Mouse (Mus musculus): ENCODE results near the gene Csnk1g2. TPM values are rescaled to one million over a fixed set of nuclear protein-coding genes. Genes with fewer than 3 reads are reported as not detected.
A peak's percentile ranks its signal among the peaks of the same experiment; 100 is the strongest.

Csnk1g2 gene
- total RNA-seq (2017): 184 and 239 TPM in 2 replicates

- no peak for ATAC-seq (replicated peaks in 1 of 2; ENCODE audit: insufficient read depth in 1 of 2, low FRiP score in 2 of 2, low TSS enrichment in 1 of 2, low read depth in 1 of 2, poor library complexity in 2 of 2, severe bottlenecking in 2 of 2)
Observed at GRCm38 (mm10) chr10:80622661-80623456, at the start of gene Csnk1g2. Gene Csnk1g2, plus strand, starts transcription at chr10:80622838.

GRCm38 (mm10) chr10:80573944-80574343 is 48.7 kb upstream of the Csnk1g2 start:
- ATAC-seq (replicated peaks in 1 of 2; ENCODE audit: insufficient read depth in 1 of 2, low FRiP score in 2 of 2, low TSS enrichment in 1 of 2, low read depth in 1 of 2, poor library complexity in 2 of 2, severe bottlenecking in 2 of 2): no peak

GRCm38 (mm10) chr10:80574896-80575295 is 47.7 kb upstream of the Csnk1g2 start:
- ATAC-seq (replicated peaks in 1 of 2; ENCODE audit: insufficient read depth in 1 of 2, low FRiP score in 2 of 2, low TSS enrichment in 1 of 2, low read depth in 1 of 2, poor library complexity in 2 of 2, severe bottlenecking in 2 of 2): no peak

GRCm38 (mm10) chr10:80575925-80576324 is 46.7 kb upstream of the Csnk1g2 start:
- no peak for ATAC-seq (replicated peaks in 1 of 2; ENCODE audit: insufficient read depth in 1 of 2, low FRiP score in 2 of 2, low TSS enrichment in 1 of 2, low read depth in 1 of 2, poor library complexity in 2 of 2, severe bottlenecking in 2 of 2)

- no peak for ATAC-seq (replicated peaks in 1 of 2; ENCODE audit: insufficient read depth in 1 of 2, low FRiP score in 2 of 2, low TSS enrichment in 1 of 2, low read depth in 1 of 2, poor library complexity in 2 of 2, severe bottlenecking in 2 of 2)
Observed at GRCm38 (mm10) chr10:80576351-80577194, 46.1 kb upstream of the Csnk1g2 start.

GRCm38 (mm10) chr10:80577195-80578130 is 45.2 kb upstream of the Csnk1g2 start, which contains the start of gene Klf16:
Gene Klf16, minus strand, starts transcription at chr10:80577321.
- ATAC-seq (replicated peaks in 1 of 2; ENCODE audit: insufficient read depth in 1 of 2, low FRiP score in 2 of 2, low TSS enrichment in 1 of 2, low read depth in 1 of 2, poor library complexity in 2 of 2, severe bottlenecking in 2 of 2): peak; percentile 60 to 70

GRCm38 (mm10) chr10:80578131-80578750 is 44.4 kb upstream of the Csnk1g2 start:
- ATAC-seq (replicated peaks in 1 of 2; ENCODE audit: insufficient read depth in 1 of 2, low FRiP score in 2 of 2, low TSS enrichment in 1 of 2, low read depth in 1 of 2, poor library complexity in 2 of 2, severe bottlenecking in 2 of 2): peak; percentile 65 to 75

- ATAC-seq (replicated peaks in 1 of 2; ENCODE audit: insufficient read depth in 1 of 2, low FRiP score in 2 of 2, low TSS enrichment in 1 of 2, low read depth in 1 of 2, poor library complexity in 2 of 2, severe bottlenecking in 2 of 2): peak; percentile 26 to 57; a peak in 3 of 4 replicates
Observed at GRCm38 (mm10) chr10:80578911-80579310, 43.7 kb upstream of the Csnk1g2 start.

GRCm38 (mm10) chr10:80583047-80583446 is 39.6 kb upstream of the Csnk1g2 start:
- ATAC-seq (replicated peaks in 1 of 2; ENCODE audit: insufficient read depth in 1 of 2, low FRiP score in 2 of 2, low TSS enrichment in 1 of 2, low read depth in 1 of 2, poor library complexity in 2 of 2, severe bottlenecking in 2 of 2): no peak

GRCm38 (mm10) chr10:80584045-80584488 is 38.6 kb upstream of the Csnk1g2 start:
- no peak for ATAC-seq (replicated peaks in 1 of 2; ENCODE audit: insufficient read depth in 1 of 2, low FRiP score in 2 of 2, low TSS enrichment in 1 of 2, low read depth in 1 of 2, poor library complexity in 2 of 2, severe bottlenecking in 2 of 2)

- no peak for ATAC-seq (replicated peaks in 1 of 2; ENCODE audit: insufficient read depth in 1 of 2, low FRiP score in 2 of 2, low TSS enrichment in 1 of 2, low read depth in 1 of 2, poor library complexity in 2 of 2, severe bottlenecking in 2 of 2)
Observed at GRCm38 (mm10) chr10:80584642-80585552, 37.7 kb upstream of the Csnk1g2 start.

- no peak for ATAC-seq (replicated peaks in 1 of 2; ENCODE audit: insufficient read depth in 1 of 2, low FRiP score in 2 of 2, low TSS enrichment in 1 of 2, low read depth in 1 of 2, poor library complexity in 2 of 2, severe bottlenecking in 2 of 2)
Observed at GRCm38 (mm10) chr10:80585581-80585980, 37.1 kb upstream of the Csnk1g2 start.

- ATAC-seq (replicated peaks in 1 of 2; ENCODE audit: insufficient read depth in 1 of 2, low FRiP score in 2 of 2, low TSS enrichment in 1 of 2, low read depth in 1 of 2, poor library complexity in 2 of 2, severe bottlenecking in 2 of 2): no peak
Observed at GRCm38 (mm10) chr10:80586407-80587304, 36.0 kb upstream of the Csnk1g2 start.

GRCm38 (mm10) chr10:80587305-80587657 is 35.4 kb upstream of the Csnk1g2 start:
- no peak for ATAC-seq (replicated peaks in 1 of 2; ENCODE audit: insufficient read depth in 1 of 2, low FRiP score in 2 of 2, low TSS enrichment in 1 of 2, low read depth in 1 of 2, poor library complexity in 2 of 2, severe bottlenecking in 2 of 2)

Measured in hematopoietic stem cell, adult 5-6 weeks (primary cell).